Mouse (Mus musculus): Measurements from ENCODE around the gene Camkk2. TPM values are rescaled to one million over a fixed set of nuclear protein-coding genes. Genes with fewer than 3 reads are reported as not detected.

Camkk2 gene
- total RNA-seq (2021), result 10 to 100 TPM; 11.0 to 11.4 TPM

DNA sequence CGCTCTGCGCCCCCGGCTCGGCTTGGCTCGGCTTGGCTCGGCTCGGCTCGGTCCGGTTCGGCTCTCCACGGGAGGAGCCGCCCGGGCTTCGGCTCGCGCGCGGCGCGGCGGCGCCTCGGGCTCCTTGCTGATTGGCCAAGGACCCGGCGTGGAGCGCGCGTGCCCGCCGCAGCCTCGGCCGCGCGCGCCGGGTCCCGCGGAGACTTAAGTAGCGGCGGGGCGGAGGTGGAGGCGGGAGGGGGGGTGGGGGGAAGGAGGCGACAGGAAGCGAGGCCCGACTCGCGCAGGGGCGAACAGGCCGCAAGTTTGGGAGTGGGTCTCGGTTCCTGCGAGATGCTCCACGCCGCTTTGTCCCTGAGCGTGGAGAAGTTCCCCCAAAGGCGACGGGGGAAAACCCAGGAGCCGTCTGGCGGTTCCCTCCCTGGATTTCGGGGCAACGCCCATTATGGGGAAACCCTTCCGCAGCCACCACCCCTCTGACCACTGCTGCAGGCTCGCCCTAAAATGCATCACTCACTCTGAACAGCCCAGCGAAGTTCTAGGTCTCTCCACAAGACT lies at the start of gene Camkk2:
Gene Camkk2, minus strand, starts transcription at position 133 of the 558 bp plus-strand sequence.
- peak; percentile 77 for DNase-seq (ENCODE audit: low spot score)
- intact Hi-C loops (cut with DNase I), result loop anchor here (5.0 kb wide), 1 partner anchor 277 kb away; the partner anchor contains the start of gene Atp2a2

DNA sequence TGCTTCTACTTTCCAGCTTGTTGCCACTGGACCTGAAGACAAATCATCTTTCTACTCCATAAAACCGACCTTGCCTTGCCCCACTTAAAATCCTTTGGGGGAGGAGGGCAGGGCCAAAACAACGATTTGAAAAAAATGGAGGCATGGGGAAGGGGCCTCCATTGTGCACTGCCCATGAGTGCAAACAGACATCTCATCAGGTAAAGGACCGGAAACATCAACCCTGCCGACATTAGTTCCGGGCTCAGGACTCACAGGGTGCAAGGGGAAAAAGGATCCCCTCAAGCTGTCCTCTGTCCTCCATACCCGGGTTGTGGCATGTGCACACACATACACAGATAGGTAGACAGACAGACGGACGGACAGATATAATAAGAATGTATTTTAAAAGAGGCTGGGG lies 45.9 kb upstream of the Camkk2 start:
- intact Hi-C loops (cut with DNase I), result loop anchor here (10.0 kb wide), 1 partner anchor 230 kb away; no protein-coding TSS in a partner anchor
- no peak for DNase-seq (ENCODE audit: low spot score)

DNA sequence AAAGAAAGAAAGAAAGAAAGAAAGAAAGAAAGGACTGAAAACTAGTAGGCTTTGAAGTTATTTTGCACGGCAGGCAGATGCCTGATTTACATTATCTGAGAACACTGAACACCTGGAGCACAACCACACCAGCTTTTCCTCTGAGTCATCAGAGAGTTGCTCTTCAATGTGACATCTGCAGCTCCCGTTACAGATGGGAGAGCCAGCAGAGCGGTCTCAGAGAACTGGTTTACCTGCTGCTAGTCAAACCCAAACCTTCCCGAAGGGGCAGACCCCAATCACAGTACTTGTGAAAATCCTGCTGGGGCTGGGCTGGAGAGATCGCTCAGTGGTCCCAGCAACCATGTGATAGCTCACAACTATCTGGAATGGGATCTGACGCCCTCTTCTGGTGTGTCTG lies 45.2 kb upstream of the Camkk2 start:
- no peak for DNase-seq (ENCODE audit: low spot score)
- intact Hi-C loops (cut with DNase I), result loop anchor here (5.0 to 10.0 kb wide), 2 partner anchors 73 to 230 kb away; no protein-coding TSS in a partner anchor

DNA sequence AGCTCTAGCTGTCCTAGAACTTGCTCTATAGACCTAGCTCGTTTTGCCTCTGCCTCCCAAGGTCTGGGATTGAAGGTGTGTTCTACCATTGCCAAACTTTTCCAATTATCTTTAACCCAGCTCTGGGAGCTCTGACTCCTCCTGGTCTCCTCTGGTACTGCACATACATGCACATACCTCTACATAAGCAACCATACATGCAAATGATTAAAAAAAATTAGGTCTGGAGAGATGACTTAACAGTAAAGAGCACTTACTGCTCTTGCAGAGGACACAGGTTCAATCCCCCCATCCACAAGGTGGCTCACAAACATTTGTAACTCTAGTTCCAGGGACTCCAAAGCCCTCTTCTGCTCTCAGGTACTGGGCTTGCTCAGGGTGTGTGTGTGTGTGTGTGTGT lies 44.8 kb upstream of the Camkk2 start:
- DNase-seq (ENCODE audit: low spot score), result no peak
- intact Hi-C loops (cut with DNase I), result loop anchor here (2.0 to 10.0 kb wide), 3 partner anchors 25 to 231 kb away; no protein-coding TSS in a partner anchor

DNA sequence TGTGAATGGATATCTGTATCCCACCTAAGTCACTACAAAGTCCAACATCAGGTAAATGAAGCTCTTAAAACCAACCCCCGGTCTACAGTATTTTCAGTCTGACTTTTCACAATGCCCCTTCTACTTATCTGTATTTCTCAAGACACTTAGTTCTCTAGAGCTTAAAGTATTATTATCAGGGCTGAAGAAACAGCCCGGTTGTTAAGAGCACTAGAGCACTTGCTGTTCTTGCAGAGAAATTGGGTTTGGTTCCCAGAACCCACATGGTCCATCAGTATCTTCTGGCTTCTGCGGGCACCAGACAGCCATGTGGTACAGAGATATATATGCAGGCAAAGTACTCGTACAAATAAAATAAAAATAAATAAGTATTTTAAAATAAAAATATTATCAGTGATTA lies 43.2 kb upstream of the Camkk2 start:
- intact Hi-C loops (cut with DNase I), result loop anchor here (2.0 to 10.0 kb wide), 3 partner anchors 26 to 232 kb away; no protein-coding TSS in a partner anchor
- no peak for DNase-seq (ENCODE audit: low spot score)

DNA sequence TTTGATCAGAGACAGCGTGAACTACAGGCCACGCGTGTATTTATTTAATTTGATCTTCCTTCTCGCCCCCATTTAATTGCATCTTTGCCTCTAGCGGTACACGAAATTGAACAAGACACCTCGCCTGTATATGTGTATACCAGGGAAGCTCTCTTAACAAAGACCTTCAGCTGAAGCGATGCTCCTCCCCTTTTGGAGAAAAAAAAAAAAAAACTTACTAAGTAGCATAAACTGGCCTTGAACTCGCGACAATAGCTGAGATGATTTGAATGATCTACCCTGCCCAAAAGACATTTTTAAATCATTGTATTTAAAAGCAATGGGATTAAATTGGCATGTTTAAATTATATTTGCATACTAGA lies 42.3 kb upstream of the Camkk2 start:
- DNase-seq (ENCODE audit: low spot score), result no peak
- intact Hi-C loops (cut with DNase I), result loop anchor here (5.0 to 10.0 kb wide), 2 partner anchors 76 to 233 kb away; no protein-coding TSS in a partner anchor

DNA sequence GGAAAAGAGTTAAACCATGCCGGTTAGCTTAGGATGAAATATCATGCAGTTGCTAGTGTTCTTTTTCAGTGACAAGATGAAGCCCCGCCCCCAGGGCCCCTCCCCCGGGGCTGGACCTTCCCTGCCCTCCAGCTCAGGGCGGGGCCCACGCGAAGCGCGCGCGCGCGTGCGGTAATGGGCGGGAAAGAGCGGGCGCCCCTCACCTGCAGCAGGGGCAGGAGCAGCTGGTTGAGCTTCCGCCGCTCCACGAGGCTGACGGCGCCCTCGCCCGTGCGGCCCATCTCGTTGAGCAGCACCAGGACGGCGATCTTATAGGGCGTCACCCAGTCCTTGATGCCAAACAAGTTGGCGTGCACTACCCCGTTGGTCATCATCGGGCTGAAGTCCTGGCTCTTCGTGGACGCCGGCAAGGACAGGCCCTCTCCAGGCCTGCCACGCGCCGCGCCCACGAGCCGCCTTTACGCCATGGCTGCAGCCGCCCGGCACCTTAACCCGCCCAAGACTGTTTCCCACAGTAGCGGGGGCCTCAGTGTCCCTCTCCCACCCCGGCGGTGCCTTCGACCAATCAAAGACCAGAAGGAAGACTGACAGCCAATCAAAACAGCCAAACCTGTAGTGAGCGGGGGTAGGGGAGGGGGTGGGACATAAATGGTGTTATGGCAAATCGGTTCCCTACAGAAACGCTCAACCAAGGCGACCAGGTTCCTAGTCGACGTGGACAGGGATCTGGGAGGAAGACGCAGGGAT lies 41.7 kb upstream of the Camkk2 start, which contains the start of gene Anapc5:
Gene Anapc5, minus strand, starts transcription at position 563 of the 747 bp plus-strand sequence.
- peak; percentile 90 for DNase-seq (ENCODE audit: low spot score)
- intact Hi-C loops (cut with DNase I), result loop anchor here (5.0 to 10.0 kb wide), 2 partner anchors 76 to 234 kb away; no protein-coding TSS in a partner anchor

DNA sequence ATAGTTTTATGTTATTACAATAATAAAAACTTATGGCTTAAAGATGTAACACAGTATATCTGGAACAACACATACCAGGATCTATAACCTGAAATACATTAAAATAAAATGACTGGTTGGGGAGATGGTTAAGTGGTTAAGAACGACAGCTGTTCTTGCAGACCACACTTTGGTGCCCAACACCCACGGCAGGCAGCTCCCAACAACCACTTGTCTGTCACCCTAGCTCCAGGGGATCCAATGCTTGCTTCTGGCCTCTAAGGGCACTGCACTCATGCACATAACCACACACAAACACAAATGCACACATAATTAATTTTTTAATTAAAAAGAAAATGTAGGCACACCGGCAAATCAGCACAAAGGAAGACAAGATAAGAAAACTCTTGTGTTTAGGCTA lies 33.5 kb upstream of the Camkk2 start:
- intact Hi-C loops (cut with DNase I), result loop anchor here (1.0 kb wide), 1 partner anchor 69 kb away; no protein-coding TSS in a partner anchor
- no peak for DNase-seq (ENCODE audit: low spot score)

DNA sequence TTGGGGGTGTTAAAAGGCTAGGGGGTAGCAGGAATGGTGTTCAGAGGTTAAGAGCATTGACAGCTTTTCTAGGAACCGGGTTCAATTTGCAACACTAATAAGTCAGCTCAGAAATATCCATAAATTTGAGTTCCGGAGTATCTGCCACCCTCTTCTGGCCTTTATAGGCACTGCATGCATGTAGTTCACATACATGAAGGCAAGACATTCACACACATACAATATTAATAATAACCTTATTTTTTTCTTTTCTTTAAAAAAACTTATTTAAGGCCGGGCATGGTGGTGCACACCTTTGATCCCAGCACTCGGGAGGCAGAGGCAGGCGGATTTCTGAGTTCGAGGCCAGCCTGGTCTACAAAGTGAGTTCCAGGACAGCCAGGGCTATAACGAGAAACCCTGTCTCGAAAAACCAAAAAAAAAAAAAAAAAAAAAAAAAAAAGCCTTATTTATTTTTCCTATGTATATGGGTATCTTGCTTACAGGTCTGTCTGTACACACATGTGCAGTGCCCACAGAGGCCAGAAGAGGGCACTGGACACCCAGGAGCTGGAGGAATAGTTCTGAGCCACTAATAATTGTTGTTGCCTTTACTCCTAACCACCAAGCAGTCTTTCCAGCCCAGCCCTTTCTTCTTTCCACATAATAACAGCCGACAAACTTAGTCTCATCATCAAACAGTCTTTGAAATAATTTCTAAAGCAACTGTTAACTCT lies 32.3 kb upstream of the Camkk2 start:
- no peak for DNase-seq (ENCODE audit: low spot score)
- intact Hi-C loops (cut with DNase I), result loop anchor here (1.0 kb wide), 1 partner anchor 70 kb away; no protein-coding TSS in a partner anchor

DNA sequence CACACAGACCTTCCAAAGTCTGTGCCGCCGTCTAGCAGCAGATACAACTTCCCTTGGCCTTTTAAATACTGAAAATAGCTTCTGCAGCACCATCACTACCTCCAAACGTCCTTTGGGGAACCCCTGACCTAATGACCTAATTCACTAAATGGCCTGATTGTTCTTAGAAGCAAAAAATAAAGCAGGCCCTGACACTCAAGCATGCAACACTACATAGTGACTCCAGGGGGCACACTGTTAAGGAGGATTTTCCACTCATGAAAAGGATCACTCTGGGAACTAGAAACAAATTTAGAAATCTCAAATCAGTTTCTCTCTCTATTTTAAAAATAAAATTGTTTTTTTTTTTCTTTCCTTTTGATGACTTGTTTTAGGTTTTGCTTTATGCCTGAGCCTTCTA lies 26.3 kb upstream of the Camkk2 start:
- no peak for DNase-seq (ENCODE audit: low spot score)
- intact Hi-C loops (cut with DNase I), result no loop called here

DNA sequence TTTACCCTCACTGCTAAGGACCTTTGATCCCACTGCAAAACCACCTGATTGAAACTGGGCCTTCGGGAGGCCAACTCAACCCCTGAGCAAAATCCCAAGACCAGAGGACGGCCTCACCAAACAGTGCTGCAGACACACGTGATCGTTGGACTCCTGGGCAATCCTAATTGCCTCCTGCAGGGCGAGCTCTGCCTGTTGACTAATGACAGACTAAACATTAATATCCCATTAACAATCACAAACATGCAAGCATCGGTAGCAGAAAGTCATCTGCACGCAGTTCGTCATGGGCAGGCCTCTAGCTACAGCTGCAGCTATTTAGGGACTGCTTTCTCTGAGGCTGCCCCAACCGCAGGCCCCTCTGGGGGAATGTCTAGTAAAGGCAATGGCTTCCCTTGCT lies 23.5 kb upstream of the Camkk2 start:
- DNase-seq (ENCODE audit: low spot score), result no peak
- intact Hi-C loops (cut with DNase I), result no loop called here

DNA sequence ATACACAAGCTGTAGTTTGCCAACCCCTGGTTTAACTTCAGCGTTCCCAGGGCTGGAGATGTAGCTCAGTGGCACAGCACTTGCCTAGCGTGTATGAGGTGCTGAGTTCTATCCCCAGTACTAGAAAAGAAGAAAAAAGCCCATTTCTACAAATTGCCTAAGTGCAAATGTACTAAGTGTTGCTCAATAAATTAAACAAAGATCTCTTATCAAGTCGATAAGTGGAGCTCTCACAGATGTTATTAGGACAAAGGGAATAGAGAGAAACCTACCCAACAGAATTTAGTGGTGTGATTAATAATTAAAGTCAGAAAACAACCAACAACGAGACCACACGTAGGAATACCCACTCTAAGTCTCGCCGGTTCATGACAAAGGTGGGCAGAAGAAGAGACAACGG lies 22.5 kb upstream of the Camkk2 start:
- intact Hi-C loops (cut with DNase I), result no loop called here
- no peak for DNase-seq (ENCODE audit: low spot score)

DNA sequence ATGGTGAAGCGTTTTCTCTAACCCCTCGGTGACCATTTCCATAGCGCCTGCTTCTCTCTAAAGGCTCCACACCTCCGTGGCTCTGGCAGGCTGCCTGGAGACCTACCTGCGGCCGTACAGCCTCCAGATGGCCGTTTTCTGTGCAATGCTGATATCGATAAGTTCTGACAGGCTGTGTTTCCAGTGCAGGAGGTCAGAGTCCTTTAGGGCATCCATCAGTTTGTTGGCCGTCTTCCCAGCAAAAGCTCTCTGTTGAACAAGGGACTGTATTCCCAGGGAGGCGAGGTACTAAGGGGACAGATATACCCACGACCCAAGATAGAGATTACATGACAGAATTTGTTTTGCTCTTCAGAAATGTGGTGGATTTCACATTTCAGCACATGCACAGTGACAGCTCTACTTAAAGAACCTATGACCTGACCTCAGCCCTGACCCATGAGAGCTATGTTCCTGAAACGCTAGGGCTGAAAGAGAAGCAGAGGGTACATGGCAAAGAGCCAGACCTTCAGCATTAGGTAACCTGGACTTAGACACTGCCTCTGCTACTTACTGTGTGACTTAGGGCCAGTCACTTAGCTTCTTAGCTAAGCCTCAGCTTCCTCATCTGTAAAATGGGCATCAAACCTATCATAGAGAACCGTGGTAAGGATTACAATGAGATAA lies 21.3 kb upstream of the Camkk2 start:
- intact Hi-C loops (cut with DNase I), result no loop called here
- DNase-seq (ENCODE audit: low spot score), result no peak

DNA sequence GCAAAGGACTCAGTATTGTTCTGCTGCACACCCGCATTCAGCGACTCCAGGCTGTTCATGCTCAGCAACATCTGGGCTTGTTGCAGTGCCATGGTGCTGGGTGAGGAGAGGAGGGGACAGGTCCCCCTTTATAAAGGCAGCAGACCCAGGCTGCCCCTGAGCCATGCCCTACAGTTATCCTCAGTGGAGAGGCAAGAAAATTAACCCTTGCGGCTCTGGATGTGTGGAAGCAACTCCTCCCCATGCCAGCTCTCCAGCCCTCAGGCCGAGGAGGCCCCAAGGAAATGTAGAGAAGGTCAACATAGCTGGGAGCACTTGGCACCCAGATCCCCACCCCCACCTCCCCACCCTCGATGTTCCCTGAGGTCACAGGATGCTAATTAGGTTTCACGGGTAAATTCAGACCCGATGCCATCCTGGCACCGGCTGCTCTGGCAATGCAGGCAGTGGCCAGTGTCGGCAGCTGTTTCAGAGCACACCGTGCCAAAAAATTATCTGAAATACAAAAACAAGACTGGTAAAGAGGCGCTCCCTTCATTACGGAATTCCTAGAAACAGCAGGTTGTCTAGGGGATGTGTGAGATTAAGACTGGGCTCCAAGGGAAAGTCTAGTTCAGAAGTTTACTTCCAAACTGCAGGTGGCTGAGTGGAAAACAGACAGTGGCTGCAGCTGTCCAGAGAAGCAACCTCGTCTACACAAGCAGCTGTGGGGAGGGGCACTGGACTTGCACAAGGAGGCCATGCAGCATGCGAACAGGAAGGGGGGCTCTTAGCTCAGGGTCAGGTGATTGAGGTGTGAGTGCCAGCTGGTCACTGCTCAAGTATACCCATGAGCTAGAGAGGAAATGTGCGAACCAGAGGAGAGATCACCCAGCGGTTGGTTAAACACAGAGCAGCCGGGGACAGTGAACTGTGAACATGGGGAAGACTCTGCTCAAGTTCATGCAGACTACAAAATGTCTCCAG lies 20.5 kb upstream of the Camkk2 start:
- no peak for DNase-seq (ENCODE audit: low spot score)
- intact Hi-C loops (cut with DNase I), result no loop called here

DNA sequence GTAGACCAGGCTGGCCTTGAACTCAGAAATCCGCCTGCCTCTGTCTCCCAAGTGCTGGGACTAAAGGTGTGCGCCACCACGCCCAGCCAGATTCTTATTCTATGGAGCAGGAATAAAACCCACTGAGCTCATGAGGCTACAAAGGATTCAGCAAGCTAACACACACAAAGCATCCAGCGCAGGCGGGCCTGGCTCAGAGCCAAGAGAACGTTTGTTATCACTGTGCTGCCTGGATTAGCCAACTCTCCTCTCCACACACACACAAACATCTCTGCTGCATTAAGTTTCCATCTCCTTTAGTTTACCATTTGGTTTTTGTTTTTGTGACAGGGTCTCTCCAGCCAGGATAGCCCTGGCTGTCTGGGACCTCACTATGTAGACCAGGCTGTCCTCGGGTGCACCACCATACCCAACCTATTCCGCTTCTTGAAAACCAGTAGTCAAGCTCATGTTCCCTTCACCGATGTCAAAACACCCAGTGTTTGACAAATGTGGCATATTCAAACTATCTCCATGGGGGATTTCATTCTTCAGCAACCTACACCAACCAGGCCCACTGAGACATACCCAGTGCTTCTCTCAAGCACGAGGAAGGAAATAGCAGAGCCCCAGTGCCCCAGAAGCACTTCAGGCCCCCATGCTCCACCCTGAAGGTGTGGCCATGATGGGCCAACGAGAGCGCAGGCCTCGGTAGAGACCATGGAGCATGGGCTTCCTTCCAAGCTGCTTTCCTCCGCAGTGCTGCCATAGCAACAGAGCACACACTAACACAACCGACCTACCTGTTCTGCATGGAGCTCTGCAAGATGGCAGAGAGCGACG lies 19.6 kb upstream of the Camkk2 start:
- peak; percentile 44 for DNase-seq (ENCODE audit: low spot score)
- intact Hi-C loops (cut with DNase I), result no loop called here

DNA sequence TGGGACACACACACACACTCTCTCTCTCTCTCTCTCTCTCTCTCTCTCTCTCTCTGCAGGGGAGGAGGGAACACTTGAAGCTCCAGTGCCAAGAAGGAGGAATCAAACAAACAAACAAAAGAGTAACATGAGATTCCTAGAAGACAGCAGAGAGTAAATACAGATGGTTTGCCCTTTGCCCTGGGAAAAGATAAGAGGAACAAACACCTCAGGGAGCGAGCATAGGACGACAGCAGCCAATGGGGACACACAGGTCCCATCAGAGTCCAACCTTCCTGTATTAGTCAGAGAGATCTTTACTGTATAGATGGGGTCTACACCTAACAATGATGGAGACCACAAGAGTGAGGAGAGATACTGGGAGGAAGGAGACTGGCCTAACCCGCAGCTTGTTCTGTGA lies 18.7 kb upstream of the Camkk2 start:
- DNase-seq (ENCODE audit: low spot score), result no peak
- intact Hi-C loops (cut with DNase I), result no loop called here

DNA sequence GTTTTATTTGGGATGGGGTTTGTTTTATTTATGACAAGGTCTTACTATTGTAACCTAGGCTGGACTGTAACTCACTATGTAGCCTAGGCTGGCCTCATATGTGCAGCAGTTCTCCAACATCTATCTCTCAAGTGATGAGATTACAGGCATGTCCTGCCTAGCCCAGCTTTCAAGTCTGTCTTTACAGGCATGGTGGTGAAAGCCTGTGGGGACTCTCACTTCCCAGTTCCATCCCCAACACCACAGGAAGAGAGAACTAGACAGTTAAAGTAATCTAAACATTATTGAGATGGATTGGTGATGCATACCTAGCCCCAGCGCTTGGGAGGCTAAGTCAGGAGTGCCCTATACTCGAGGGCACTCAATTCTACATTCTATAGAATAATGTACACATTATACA lies 9.5 kb upstream of the Camkk2 start:
- no peak for DNase-seq (ENCODE audit: low spot score)
- intact Hi-C loops (cut with DNase I), result no loop called here
